Mouse (Mus musculus) limb, embryonic 11.5 days (tissue): ENCODE measurements around the gene Plcd1. TPM values are rescaled to one million over a fixed set of nuclear protein-coding genes. Genes with fewer than 3 reads are reported as not detected.

Source experiments
- ATAC-seq: fragments of 200-750 bp; cut with Nextera tagmentation; 2 replicates; pipeline ENCODE4 v1.8.0; 2017; ENCODE audit warnings: low read depth; ENCODE audit not compliant: insufficient number of reproducible peaks, low FRiP score, low TSS enrichment
- DNase-seq: peaks from one replicate; pipeline ENCODE4 v3.0.0-alpha.2; 2015; ENCODE audit warnings: low spot score
- H3K27ac ChIP-seq: fragments of 300-500 bp; sonication (generic); replicated peaks from 2 replicates; pipeline ENCODE4 v1.5.1; 2014; ENCODE audit warnings: low read depth, mild to moderate bottlenecking, low read length
- H3K27me3 ChIP-seq: fragments of 300-500 bp; sonication (generic); 2 replicates; pipeline ENCODE4 v1.6.1; 2014; ENCODE audit warnings: mild to moderate bottlenecking, low read length, mixed read lengths; ENCODE audit not compliant: control insufficient read depth, insufficient read depth
- H3K36me3 ChIP-seq: fragments of 300-500 bp; sonication (generic); 2 replicates; pipeline ENCODE4 v1.6.1; 2014; ENCODE audit warnings: mild to moderate bottlenecking, low read length, moderate library complexity, mixed read lengths; ENCODE audit not compliant: control insufficient read depth, insufficient read depth
- H3K4me1 ChIP-seq: fragments of 300-500 bp; sonication (generic); 2 replicates; pipeline ENCODE4 v1.6.1; 2014; ENCODE audit warnings: low read length, mixed read lengths; ENCODE audit not compliant: control insufficient read depth, insufficient read depth
- H3K4me2 ChIP-seq: fragments of 300-500 bp; sonication (generic); 2 replicates; pipeline ENCODE4 v1.6.1; 2014; ENCODE audit warnings: low read depth, mild to moderate bottlenecking, moderate library complexity; ENCODE audit not compliant: severe bottlenecking
- H3K4me3 ChIP-seq: fragments of 300-500 bp; sonication (generic); 2 replicates; pipeline ENCODE4 v1.5.1; 2014; ENCODE audit warnings: low read depth, low read length
- H3K9ac ChIP-seq: fragments of 300-500 bp; sonication (generic); 2 replicates; pipeline ENCODE4 v1.6.1; 2014; ENCODE audit warnings: mild to moderate bottlenecking, low read length
- H3K9me3 ChIP-seq: fragments of 300-500 bp; sonication (generic); 2 replicates; pipeline ENCODE4 v1.6.1; 2016; ENCODE audit warnings: low read length; ENCODE audit not compliant: control insufficient read depth
- WGBS: fragments of 180-500 bp; shearing (Covaris S2); extraction: QIAGEN DNeasy Blood & Tissue Kit; methylation state at CpG from one replicate; pipeline ENCODE4 v1.1.7; 2014; 5-methylcytosine and 5-hydroxymethylcytosine counted together
- polyA plus RNA-seq: library from polyadenylated mRNA; unstranded; fragments of >200 nt; fragmentation: Nextera tagmentation; extraction: Ambion mirVana; gene quantifications from 2 replicates; pipeline ENCODE4 v1.2.1, GENCODE M21; 2014

Gene Plcd1
- polyA plus RNA-seq, 1 experiment from 2014 or later = 22.0 TPM

- 78% methylated on average over 15 of the region's 15 CpGs for WGBS
- peaks cover 22% of the 10 kb centered on the region for H3K4me1 ChIP-seq
- H3K36me3 ChIP-seq = peaks cover 4% of the 10 kb centered on the region
- H3K4me3 ChIP-seq = no peak overlapping the region
- ATAC-seq = no peak
- H3K4me2 ChIP-seq = no peak overlapping the region
- no peak overlapping the region for H3K9ac ChIP-seq
- no peak for DNase-seq
- H3K27ac ChIP-seq = no peak overlapping the region
- no peaks in the 10 kb centered on the region for H3K27me3 ChIP-seq
- no peaks in the 10 kb centered on the region for H3K9me3 ChIP-seq
Measured at GRCm38 (mm10) chr9:119037076-119037730, 56.1 kb downstream of the Plcd1 start.

- 86% methylated on average over 7 of the region's 7 CpGs for WGBS
Measured at GRCm38 (mm10) chr9:119035836-119036235, 57.5 kb downstream of the Plcd1 start.

GRCm38 (mm10) chr9:119034676-119035665 lies 58.3 kb downstream of the Plcd1 start:
- Histone ChIP-seq H3K4me1 (peaks cover 32% of the 10 kb centered on the region), H3K36me3 (no peaks in the 10 kb centered on the region; the same call in 1 of the 2 replicates), H3K27ac (no peak overlapping the region; the same call in 1 of the 2 replicates), H3K4me2 (no peak overlapping the region), H3K4me3 (no peak overlapping the region), H3K27me3 (no peaks in the 10 kb centered on the region), H3K9me3 (no peaks in the 10 kb centered on the region), H3K9ac (no peak overlapping the region)
- 79% methylated on average over 29 of the region's 29 CpGs for WGBS
- no peak for ATAC-seq
- DNase-seq = no peak

More at GRCm38 (mm10) chr9:119035836-119036235, 57.5 kb downstream of the Plcd1 start:
- ATAC-seq (no peak), DNase-seq (no peak)
- Histone ChIP-seq H3K4me1 (peaks cover 32% of the 10 kb centered on the region), H3K4me3 (no peak overlapping the region), H3K27ac (no peak overlapping the region), H3K4me2 (no peak overlapping the region), H3K9me3 (no peaks in the 10 kb centered on the region), H3K36me3 (peaks cover 4% of the 10 kb centered on the region), H3K27me3 (no peaks in the 10 kb centered on the region), H3K9ac (no peak overlapping the region)

- peak overlapping the region; percentile 51 for H3K27ac ChIP-seq
Measured at GRCm38 (mm10) chr9:119034069-119034468, 59.2 kb downstream of the Plcd1 start.

GRCm38 (mm10) chr9:119033111-119033921 lies 60.0 kb downstream of the Plcd1 start:
- no peak; the same call in 1 of the 2 replicates for ATAC-seq
- 81% methylated on average over 19 of the region's 19 CpGs for WGBS
- no peaks in the 10 kb centered on the region for H3K9me3 ChIP-seq
- H3K36me3 ChIP-seq = no peaks in the 10 kb centered on the region
- peaks cover 32% of the 10 kb centered on the region for H3K4me1 ChIP-seq
- H3K27ac ChIP-seq = peak overlapping the region; percentile 56
- DNase-seq = peak; percentile 49
- no peak overlapping the region; the same call in 1 of the 2 replicates for H3K9ac ChIP-seq
- H3K4me3 ChIP-seq = no peak overlapping the region
- no peak overlapping the region for H3K4me2 ChIP-seq
- no peaks in the 10 kb centered on the region for H3K27me3 ChIP-seq

More at GRCm38 (mm10) chr9:119034069-119034468, 59.2 kb downstream of the Plcd1 start:
- 78% methylated on average over 8 of the region's 8 CpGs for WGBS
- Histone ChIP-seq H3K4me2 (no peak overlapping the region), H3K4me3 (no peak overlapping the region), H3K27me3 (no peaks in the 10 kb centered on the region), H3K36me3 (no peaks in the 10 kb centered on the region), H3K4me1 (peaks cover 32% of the 10 kb centered on the region), H3K9me3 (no peaks in the 10 kb centered on the region), H3K9ac (no peak overlapping the region)
- no peak for DNase-seq
- no peak for ATAC-seq

GRCm38 (mm10) chr9:119032538-119032937 lies 60.8 kb downstream of the Plcd1 start:
- 56% methylated on average over 9 of the region's 9 CpGs for WGBS
- Histone ChIP-seq H3K4me3 (no peak overlapping the region), H3K27me3 (no peaks in the 10 kb centered on the region), H3K4me2 (no peak overlapping the region), H3K9ac (no peak overlapping the region), H3K4me1 (peaks cover 32% of the 10 kb centered on the region), H3K36me3 (no peaks in the 10 kb centered on the region), H3K27ac (peak overlapping the region; percentile 56), H3K9me3 (no peaks in the 10 kb centered on the region)
- ATAC-seq (no peak), DNase-seq (no peak)

GRCm38 (mm10) chr9:119031772-119032171 lies 61.5 kb downstream of the Plcd1 start:
- Histone ChIP-seq H3K9ac (no peak overlapping the region), H3K27ac (peak overlapping the region; percentile 56; the same call in 1 of the 2 replicates), H3K4me3 (no peak overlapping the region), H3K4me2 (no peak overlapping the region), H3K9me3 (no peaks in the 10 kb centered on the region), H3K36me3 (no peaks in the 10 kb centered on the region), H3K4me1 (peaks cover 32% of the 10 kb centered on the region), H3K27me3 (no peaks in the 10 kb centered on the region)
- DNase-seq = no peak
- 73% methylated on average over 14 of the region's 14 CpGs for WGBS
- ATAC-seq = no peak

- H3K4me2 ChIP-seq = no peak overlapping the region
- DNase-seq (no peak), ATAC-seq (no peak)
- no peak overlapping the region for H3K4me3 ChIP-seq
- WGBS = 79% methylated on average over 4 of the region's 4 CpGs
- no peaks in the 10 kb centered on the region for H3K36me3 ChIP-seq
- H3K4me1 ChIP-seq = peaks cover 32% of the 10 kb centered on the region
- no peak overlapping the region for H3K27ac ChIP-seq
- no peak overlapping the region for H3K9ac ChIP-seq
- no peaks in the 10 kb centered on the region for H3K9me3 ChIP-seq
- no peaks in the 10 kb centered on the region for H3K27me3 ChIP-seq
Measured at GRCm38 (mm10) chr9:119031038-119031437, 62.3 kb downstream of the Plcd1 start.
